Mouse (Mus musculus) heart, postnatal 0 days (tissue): Measurements from ENCODE around the gene Grwd1.

Experiments used
- CTCF ChIP-seq: IDR thresholded peaks from 2 replicates; pipeline ENCODE4 v1.5.1; 2016; ENCODE audit warnings: antibody characterized with exemption, control low read depth, low read depth
- EP300 ChIP-seq: IDR thresholded peaks from 2 replicates; pipeline ENCODE4 v1.6.1; 2016; ENCODE audit warnings: antibody characterized with exemption, low read depth

DNA sequence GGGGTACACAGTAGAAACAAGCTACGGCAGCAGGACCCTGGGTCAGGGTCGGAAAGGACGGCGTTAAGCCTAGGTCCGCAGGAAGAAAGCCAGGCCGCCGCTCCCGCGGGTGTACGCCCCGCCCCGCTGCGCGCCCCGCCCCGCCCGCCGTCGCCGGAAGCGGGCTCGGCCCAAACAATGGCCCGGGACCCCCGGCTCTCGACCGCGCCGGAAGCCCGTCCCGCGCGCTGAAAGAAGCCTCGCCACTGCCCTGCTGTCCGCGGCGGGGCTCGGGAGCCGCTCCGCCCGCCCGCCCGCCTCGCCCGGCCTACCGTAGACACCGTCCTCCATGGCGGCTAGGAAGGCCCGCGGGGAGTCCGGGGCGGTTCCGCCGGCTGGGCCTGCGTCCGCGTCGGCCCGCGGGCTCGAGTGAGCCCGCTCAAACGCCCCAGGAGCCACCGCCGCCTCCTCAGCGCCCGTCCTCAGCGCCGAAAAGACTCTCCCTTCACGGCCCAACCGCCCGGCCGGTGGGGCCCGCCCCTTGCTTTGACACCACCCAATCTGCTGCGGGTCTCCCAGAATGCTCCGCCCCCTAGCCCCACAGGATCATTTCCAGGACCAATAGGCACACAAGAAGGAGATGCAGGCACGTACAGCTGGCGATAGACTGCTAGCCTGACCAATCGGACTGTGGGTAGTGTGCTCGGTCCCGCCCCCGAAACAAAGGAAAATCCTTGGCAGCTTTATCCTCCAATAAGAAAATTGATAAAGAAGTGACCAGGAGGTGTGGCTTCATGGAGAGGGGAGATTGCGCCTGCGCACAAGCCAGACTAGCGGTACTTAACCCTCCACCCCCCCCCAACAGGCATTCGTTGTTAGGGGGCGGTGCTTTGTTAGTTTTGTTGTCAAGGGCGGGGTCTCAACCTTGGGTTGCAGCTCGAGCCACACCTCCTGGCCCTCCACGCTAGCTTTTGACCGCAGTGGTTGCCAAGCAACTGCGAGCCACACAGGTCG is 16.7 kb downstream of the Grwd1 start, which contains the start of gene Cyth2:
- no peak for TF ChIP-seq CTCF
- TF ChIP-seq EP300 = no peak
